Mouse (Mus musculus) kidney, adult 2 months (tissue): ENCODE measurements at regions not wholly inside any gene's neighbourhood (a gene's known extent, or its start where the extent isn't known, plus 50 kb on each side); places are given as distances from the start of the nearest gene placed in this dataset.

Experiments used
- DNase-seq: peaks from one replicate; pipeline ENCODE4 v3.0.0; 2021
- H3K27ac ChIP-seq: fragments of 200-500 bp; 2 replicates; pipeline ENCODE4 v1.5.1; 2012; ENCODE audit warnings: low read depth, low read length, control low read depth, inconsistent platforms; ENCODE audit not compliant: insufficient read depth
- H3K27me3 ChIP-seq: fragments of 200-500 bp; replicated peaks from 2 replicates; pipeline ENCODE4 v1.6.1; 2012; ENCODE audit warnings: mild to moderate bottlenecking, moderate library complexity, low read length, inconsistent platforms; ENCODE audit not compliant: control insufficient read depth, insufficient read depth
- H3K36me3 ChIP-seq: fragments of 200-500 bp; 2 replicates; pipeline ENCODE4 v1.6.1; 2012; ENCODE audit warnings: mild to moderate bottlenecking, moderate library complexity, low read length, inconsistent platforms; ENCODE audit not compliant: control insufficient read depth, insufficient read depth
- H3K4me1 ChIP-seq: fragments of 200-500 bp; 2 replicates; pipeline ENCODE4 v1.6.1; 2011; ENCODE audit warnings: low read length; ENCODE audit not compliant: control insufficient read depth, insufficient read depth
- H3K4me3 ChIP-seq: fragments of 200-500 bp; 2 replicates; pipeline ENCODE4 v1.5.1; 2011; ENCODE audit warnings: mild to moderate bottlenecking, low read depth, low read length, control low read depth; ENCODE audit not compliant: insufficient read depth
- CTCF ChIP-seq: fragments of 200-500 bp; conservative IDR thresholded peaks from 2 replicates; pipeline ENCODE4 v1.5.1; 2011; ENCODE audit warnings: low read depth, mild to moderate bottlenecking, control low read depth, low read length, moderate library complexity, mixed read lengths; ENCODE audit not compliant: insufficient read depth, insufficient read length
- POLR2A ChIP-seq: fragments of 200-500 bp; IDR thresholded peaks from one replicate; pipeline ENCODE4 v1.6.1; 2011; ENCODE audit warnings: low read depth, low read length, control low read depth
- WGBS: fragments of 180-500 bp; shearing (Covaris S2); methylation state at CpG from one replicate; pipeline ENCODE4 v1.1.7; 2018; 5-methylcytosine and 5-hydroxymethylcytosine counted together

DNA sequence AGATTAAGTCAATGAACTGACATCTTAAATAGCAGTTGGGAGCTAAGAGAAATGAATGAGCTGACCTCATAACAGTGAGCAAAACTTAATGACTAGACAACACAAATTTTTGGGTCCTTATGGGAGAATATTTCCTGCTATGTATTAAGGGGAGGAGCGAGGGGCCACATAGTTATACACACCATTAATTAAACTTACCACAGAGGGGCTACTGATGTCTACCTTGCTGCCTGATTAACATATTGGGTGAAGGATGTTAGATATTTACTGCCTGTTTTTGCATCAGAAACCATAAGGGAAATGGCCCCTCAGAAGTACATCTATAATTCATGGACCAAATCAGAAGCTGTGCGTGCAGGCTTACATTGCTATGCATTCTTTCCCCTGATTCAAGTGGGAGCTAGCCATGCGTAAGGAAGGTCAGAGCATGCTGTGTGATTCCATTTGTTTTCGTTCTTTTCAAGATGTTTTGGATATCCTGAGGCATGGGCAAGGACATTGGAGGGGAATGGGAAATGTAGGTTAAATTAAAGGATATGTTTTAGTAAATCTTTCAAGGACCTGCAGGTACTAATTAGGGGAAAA lies 437.9 kb downstream of the Flrt2 start:
- no peak overlapping the region for H3K4me3 ChIP-seq
- no peak for DNase-seq
- 40% methylated on average over 4 of the region's 4 CpGs for WGBS
- H3K4me1 ChIP-seq = no peaks in the 10 kb centered on the region
- H3K27me3 ChIP-seq = no peaks in the 10 kb centered on the region
- no peaks in the 10 kb centered on the region for H3K36me3 ChIP-seq
- TF ChIP-seq CTCF = no peak
- TF ChIP-seq POLR2A = no peak
- no peak overlapping the region for H3K27ac ChIP-seq

DNA sequence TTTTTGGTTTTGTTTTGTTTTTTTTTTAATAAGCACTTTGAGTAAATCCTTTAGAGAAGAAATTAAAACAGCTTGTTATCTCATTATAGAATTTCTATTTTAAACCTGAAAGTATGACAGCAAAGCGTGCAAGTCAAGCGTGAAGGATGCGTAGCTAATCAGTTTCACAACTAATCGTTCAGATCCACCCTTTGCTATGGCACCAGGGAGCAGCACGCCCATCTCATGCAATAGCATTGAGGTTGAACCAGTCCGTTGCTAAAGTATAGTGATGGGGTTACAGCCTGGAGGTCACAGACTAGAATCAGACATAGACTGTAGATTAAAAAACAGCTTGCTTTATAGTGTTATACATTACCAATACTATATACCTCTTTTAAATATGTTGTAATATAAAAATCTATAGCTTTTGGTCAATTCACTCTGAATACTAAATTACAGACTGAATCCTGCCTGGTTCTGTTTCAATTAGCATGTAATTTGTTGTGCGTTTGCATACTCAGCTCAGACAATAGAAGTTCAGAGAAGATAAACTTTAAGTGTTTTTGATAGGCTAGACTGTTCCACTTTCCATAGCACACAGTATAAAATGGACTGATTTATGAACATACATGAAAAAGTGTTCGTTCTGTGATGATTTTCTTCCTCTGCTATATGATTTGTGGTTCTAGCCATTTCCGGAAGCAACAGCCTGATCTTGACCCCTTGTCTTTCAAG lies 438.9 kb downstream of the Flrt2 start:
- WGBS = 79% methylated on average over 9 of the region's 9 CpGs
- no peak overlapping the region for H3K27ac ChIP-seq
- no peaks in the 10 kb centered on the region for H3K36me3 ChIP-seq
- DNase-seq = no peak
- H3K27me3 ChIP-seq = no peaks in the 10 kb centered on the region
- TF ChIP-seq POLR2A (no peak), CTCF (no peak)
- no peaks in the 10 kb centered on the region for H3K4me1 ChIP-seq
- no peak overlapping the region for H3K4me3 ChIP-seq

DNA sequence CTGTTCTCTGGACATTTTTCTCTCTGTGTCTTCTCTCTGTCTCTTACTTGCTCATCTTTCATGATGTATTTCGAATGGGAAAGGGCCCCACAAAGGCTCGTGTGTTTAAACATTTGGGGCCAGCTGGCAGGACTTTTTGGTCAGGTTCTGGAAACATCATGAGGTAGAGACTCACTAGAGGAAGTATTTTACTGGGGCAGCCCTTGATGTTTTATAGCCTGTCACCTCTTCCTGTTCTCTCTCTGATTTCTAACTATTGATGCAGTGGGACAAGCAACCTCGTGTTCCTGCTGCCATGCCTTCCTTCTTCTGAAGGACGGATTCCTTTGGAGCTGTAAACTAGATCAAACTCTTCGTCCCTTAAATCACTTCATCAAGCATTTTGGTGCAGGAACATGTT lies 442.1 kb downstream of the Flrt2 start:
- no peak for DNase-seq

DNA sequence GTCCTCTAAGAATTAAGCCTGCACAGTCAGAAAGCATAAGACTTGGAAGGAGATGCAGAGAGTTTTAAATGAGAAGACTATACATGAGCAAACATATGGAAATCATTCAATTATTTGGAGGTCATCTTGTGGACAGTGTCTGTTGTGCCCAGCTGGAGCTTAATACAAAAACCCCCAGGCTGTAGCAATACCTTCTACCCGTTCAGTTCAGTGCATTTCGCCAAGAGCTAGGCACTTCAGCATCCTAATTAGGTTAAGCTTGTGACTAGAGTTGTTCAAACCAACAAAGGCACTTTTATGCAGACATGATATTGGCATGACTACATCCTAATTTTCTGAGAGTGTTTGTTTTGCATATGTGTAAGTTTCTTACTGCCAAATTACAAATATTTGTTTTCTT lies 449.7 kb downstream of the Flrt2 start:
- 79% methylated on average over 2 of the region's 2 CpGs for WGBS

More for the DNA sequence above, 442.1 kb downstream of the Flrt2 start:
- H3K27me3 ChIP-seq = no peaks in the 10 kb centered on the region
- 18% methylated on average over 5 of the region's 5 CpGs for WGBS
- no peaks in the 10 kb centered on the region for H3K4me1 ChIP-seq
- no peak overlapping the region for H3K4me3 ChIP-seq
- TF ChIP-seq POLR2A (no peak), CTCF (no peak)
- no peaks in the 10 kb centered on the region for H3K36me3 ChIP-seq
- H3K27ac ChIP-seq = no peak overlapping the region

DNA sequence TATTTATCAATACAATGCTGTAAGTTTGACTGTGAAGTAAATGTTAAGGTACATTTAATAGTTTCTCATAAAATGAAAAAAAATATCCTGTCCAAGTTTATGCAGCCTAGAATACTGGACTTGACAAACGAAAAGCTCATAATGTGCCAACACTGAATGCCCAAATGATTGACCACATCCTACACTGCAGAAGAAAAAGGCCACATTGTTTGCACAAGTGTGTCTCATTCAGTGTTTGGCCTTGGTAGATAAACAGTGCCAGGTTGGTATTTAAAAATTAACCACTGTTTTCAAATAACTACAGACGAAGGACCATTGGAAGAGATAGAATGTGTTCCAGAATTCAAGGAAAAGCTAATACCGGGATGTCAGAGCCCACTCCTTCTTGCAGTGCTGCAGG lies 462.1 kb downstream of the Flrt2 start:
- no peak overlapping the region for H3K4me3 ChIP-seq
- TF ChIP-seq CTCF = no peak
- TF ChIP-seq POLR2A = no peak
- no peaks in the 10 kb centered on the region for H3K36me3 ChIP-seq
- H3K27me3 ChIP-seq = no peaks in the 10 kb centered on the region
- WGBS = 50% methylated on average over 3 of the region's 3 CpGs
- H3K27ac ChIP-seq = no peak overlapping the region
- no peak for DNase-seq
- no peaks in the 10 kb centered on the region for H3K4me1 ChIP-seq

More for the DNA sequence above, 449.7 kb downstream of the Flrt2 start:
- Histone ChIP-seq H3K36me3 (no peaks in the 10 kb centered on the region), H3K4me3 (no peak overlapping the region), H3K27me3 (no peaks in the 10 kb centered on the region), H3K27ac (no peak overlapping the region), H3K4me1 (no peaks in the 10 kb centered on the region)
- DNase-seq = no peak
- TF ChIP-seq CTCF (no peak), POLR2A (no peak)

DNA sequence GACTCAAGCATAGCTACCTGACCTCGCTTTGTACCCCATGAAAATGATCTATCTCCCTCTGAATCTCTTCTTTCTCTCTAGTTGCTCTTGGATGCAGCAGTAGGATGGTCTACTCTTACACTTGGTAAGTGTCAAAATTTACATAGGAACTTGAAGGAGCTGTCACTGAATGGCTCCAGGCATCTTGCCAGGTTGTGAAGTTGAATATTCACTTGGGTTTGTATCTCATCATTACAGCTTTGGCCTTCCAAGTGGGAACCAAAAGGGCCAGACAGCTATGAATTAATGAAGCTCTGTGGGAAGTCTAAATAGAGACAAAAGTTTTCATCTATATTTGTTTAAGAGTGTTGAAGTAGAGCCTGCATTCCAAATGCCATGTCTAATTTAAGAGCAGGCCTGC lies 475.5 kb downstream of the Flrt2 start:
- TF ChIP-seq CTCF (no peak), POLR2A (no peak)
- Histone ChIP-seq H3K27ac (no peak overlapping the region), H3K4me1 (no peaks in the 10 kb centered on the region), H3K27me3 (no peaks in the 10 kb centered on the region), H3K36me3 (no peaks in the 10 kb centered on the region), H3K4me3 (no peak overlapping the region)
- no peak for DNase-seq
- WGBS = 79% methylated on average over 1 of the region's 1 CpGs

DNA sequence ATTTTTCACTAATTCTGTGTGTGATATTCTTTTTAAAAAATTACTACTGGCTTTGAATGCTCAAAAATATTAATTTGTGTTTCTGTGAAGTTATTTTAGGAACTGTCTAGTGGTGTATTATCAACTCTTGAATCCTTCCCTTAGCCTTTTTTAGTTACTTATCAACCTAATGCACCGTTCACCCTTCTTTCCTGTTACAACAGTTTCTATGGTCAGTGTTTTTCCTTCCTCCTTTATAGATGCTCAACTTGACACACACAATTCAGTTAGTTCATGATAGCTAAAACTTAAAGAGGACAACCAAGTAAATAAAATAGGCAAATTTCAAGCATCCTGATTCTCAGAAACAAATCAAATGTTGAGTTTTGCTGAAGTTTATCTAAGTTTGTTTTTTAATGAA lies 506.9 kb downstream of the Flrt2 start:
- no peaks in the 10 kb centered on the region for H3K27me3 ChIP-seq
- H3K4me1 ChIP-seq = no peaks in the 10 kb centered on the region
- no peak for TF ChIP-seq CTCF
- WGBS = 23% methylated on average over 1 of the region's 1 CpGs
- no peak overlapping the region for H3K4me3 ChIP-seq
- DNase-seq = no peak
- H3K27ac ChIP-seq = no peak overlapping the region
- H3K36me3 ChIP-seq = no peaks in the 10 kb centered on the region
